In genomic region chrX:99003046-99003445, GRCm38 (mm10) we compare ENCODE assay signal across 9 mouse cellular contexts. TPM values are rescaled to one million over a fixed set of nuclear protein-coding genes. Genes with fewer than 3 reads are reported as not detected.
A peak's percentile ranks its signal among the peaks of the same experiment; 100 is the strongest.
DNase-seq lines count a peak whose midpoint lies in the region; ATAC-seq and TF ChIP-seq lines count a peak whose summit lies in the region.
"Had no signal": no experiment of that assay in that cellular context is flagged by ENCODE, and none has a peak within 500 bp of the region (broad histone marks: within the 10 kb centered on the region; RNA-seq: fewer than 3 reads in every experiment).

Gene Stard8 (plus strand): TSS chrX:99003248.

- no peak for DNase-seq in thymus, adult 2 months
- DNase-seq in thymus, adult 18-20 months: no peak
- DNase-seq in heart, adult 11 months: peak; percentile 96
- DNase-seq in left cerebral cortex, postnatal 14 days (ENCODE audit: low spot score in 2 of 2): no peak
- peak; percentile 9 for DNase-seq in testis, postnatal 14 days (ENCODE audit: low spot score)
- DNase-seq in cerebellum, postnatal 25 days: no peak
- no peak for DNase-seq in cerebellum, postnatal 4 days (ENCODE audit: low spot score in 2 of 2)

- H3K4me3 ChIP-seq in thymus, adult 2 months (ENCODE audit: control insufficient read depth, insufficient read depth, low read length): no peak within 1 kb of the TSS
- H3K4me3 ChIP-seq: liver, embryonic 15.5 days had no signal

- TF ChIP-seq CTCF in thymus, adult 2 months (IDR thresholded peaks at IDR 0.05; ENCODE audit: borderline replicate concordance, control insufficient read depth, extremely low read depth, insufficient read depth, low read length, poor library complexity): no peak

- no peaks in the 10 kb centered on the region for H3K36me3 ChIP-seq in thymus, adult 2 months (ENCODE audit: control insufficient read depth, insufficient read depth, low read length)
- H3K36me3 ChIP-seq: liver, embryonic 15.5 days had no signal

- H3K4me1 ChIP-seq in thymus, adult 2 months (replicated peaks; ENCODE audit: control insufficient read depth, insufficient read depth, low read length): no peaks in the 10 kb centered on the region
- H3K4me1 ChIP-seq: liver, embryonic 15.5 days had no signal

- 79% methylated on average over 9 of the region's 9 CpGs for WGBS in thymus, adult 2 months

- no peak for ATAC-seq in frontal cortex, adult (ENCODE audit: low TSS enrichment)

- no peak within 1 kb of the TSS for H3K27ac ChIP-seq in thymus, adult 2 months (ENCODE audit: control insufficient read depth, insufficient read depth, low read length)
- H3K27ac ChIP-seq: liver, embryonic 15.5 days had no signal

- TF ChIP-seq POLR2A in thymus, adult 2 months (IDR thresholded peaks at IDR 0.05; ENCODE audit: control insufficient read depth, extremely low read depth, insufficient read depth, low read length, poor library complexity): no peak

- intact Hi-C loops in left cerebral cortex, postnatal 14 days (cut with DNase I): no loop called here

- H3K27me3 ChIP-seq in thymus, adult 2 months (ENCODE audit: control insufficient read depth, insufficient read depth, low read length): no peaks in the 10 kb centered on the region
- H3K27me3 ChIP-seq: liver, embryonic 15.5 days had no signal

RNA-seq across cellular contexts. Expression of gene Stard8, which starts in this region (rescaled TPM):
- 3.7 and 10.1 TPM in 2 replicates for polyA plus RNA-seq in thymus, adult 2 months (2012; rRNA removed)
- total RNA-seq in left cerebral cortex, postnatal 14 days (2021): 10 to 100 TPM; 21.8 to 36.0 TPM

Comparison
In these comparisons a context has a peak if more than half of its experiments do, and no peak if none do; other contexts are left out.
1. DNase-seq: peak in heart, adult 11 months (single experiment) and testis, postnatal 14 days (single experiment); none in thymus, adult 2 months (single experiment), thymus, adult 18-20 months (0 of 2), left cerebral cortex, postnatal 14 days (0 of 2), cerebellum, postnatal 25 days (0 of 2) and cerebellum, postnatal 4 days (0 of 2).